Mouse (Mus musculus): ENCODE measurements around the gene Fig4. TPM values are rescaled to one million over a fixed set of nuclear protein-coding genes. Genes with fewer than 3 reads are reported as not detected.

Gene Fig4
- polyA plus RNA-seq, 1 experiment = not detected

DNA sequence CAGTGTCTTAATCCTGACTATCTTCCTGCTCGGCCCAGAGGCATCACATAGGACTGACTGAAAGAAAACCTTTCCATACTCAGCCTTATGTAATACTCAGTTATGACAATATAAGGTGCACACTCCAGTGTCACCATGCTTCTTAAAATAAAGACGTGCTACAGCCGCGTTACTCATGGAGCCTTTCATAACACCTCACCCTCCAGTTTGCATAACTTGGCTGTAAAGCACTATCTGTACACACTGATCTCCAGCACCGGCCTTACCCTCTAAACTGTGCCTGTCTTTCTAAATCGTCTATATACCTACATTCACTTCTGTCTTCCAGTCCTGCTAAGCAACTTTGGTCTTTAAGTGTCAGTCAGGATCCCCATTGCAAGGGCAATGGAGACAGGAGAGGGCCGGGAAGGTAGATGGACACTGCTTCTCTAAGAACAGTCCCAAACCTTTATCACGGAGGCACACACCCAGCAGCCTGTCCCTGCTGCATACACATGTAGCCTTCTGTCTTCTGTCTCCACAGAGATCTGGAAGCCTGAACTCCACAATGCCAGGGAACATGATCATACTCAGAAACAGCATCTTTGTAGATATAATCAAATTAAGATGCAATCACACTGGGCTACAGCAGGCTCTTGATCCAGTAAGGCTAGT lies 53.9 kb downstream of the Fig4 start:
- no peak overlapping the region for H3K27ac ChIP-seq (ENCODE audit: insufficient read depth, low read depth, low read length)
- 91% methylated on average over 8 of the region's 8 CpGs for WGBS
- peaks cover 14% of the 10 kb centered on the region for H3K4me1 ChIP-seq (ENCODE audit: control insufficient read depth, insufficient read depth, low read length)
- TF ChIP-seq POLR2A (IDR thresholded peaks at IDR 0.05; ENCODE audit: insufficient read depth, low read depth, low read length) = no peak
- no peak for TF ChIP-seq CTCF (IDR thresholded peaks at IDR 0.05; ENCODE audit: insufficient read depth, low read depth, low read length)
- H3K4me3 ChIP-seq (ENCODE audit: insufficient read depth, low read depth, low read length) = no peak overlapping the region

DNA sequence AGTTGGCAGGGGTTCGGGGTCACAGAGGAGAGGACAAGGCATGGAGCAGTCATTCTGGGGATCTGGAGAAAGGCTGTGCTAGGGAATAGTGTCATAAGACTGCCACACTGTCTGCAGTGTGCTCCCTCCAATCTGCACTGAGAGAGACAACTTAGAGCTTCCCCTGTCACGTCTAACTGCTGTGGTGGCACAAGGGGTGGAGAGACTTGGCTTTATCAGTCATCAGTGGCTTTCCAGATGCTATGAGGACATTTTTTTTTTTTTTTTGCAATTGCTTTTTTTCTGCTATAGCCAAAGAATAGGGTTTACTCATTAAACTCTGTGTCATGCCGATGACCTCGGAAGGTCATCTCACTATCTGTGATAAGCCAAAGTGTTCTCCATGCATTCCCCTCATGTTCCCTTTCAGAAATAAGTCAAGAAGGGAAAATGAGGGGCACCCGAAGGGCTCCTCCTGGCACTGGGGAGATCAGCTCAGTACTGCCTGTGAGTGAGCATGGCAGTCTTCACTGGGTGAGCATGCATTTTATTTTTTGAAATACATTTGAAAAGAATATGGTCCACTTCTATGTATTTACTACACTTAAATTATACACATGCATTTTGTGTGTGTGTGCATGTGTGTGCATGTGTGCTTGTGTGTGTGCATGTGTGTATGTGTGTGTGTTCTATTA lies 55.1 kb downstream of the Fig4 start:
- Histone ChIP-seq H3K4me3 (ENCODE audit: insufficient read depth, low read depth, low read length) (no peak overlapping the region), H3K4me1 (ENCODE audit: control insufficient read depth, insufficient read depth, low read length) (peaks cover 14% of the 10 kb centered on the region), H3K27ac (ENCODE audit: insufficient read depth, low read depth, low read length) (no peak overlapping the region)
- no peak for TF ChIP-seq CTCF (IDR thresholded peaks at IDR 0.05; ENCODE audit: insufficient read depth, low read depth, low read length)
- TF ChIP-seq POLR2A (IDR thresholded peaks at IDR 0.05; ENCODE audit: insufficient read depth, low read depth, low read length) = no peak
- 87% methylated on average over 5 of the region's 5 CpGs for WGBS

DNA sequence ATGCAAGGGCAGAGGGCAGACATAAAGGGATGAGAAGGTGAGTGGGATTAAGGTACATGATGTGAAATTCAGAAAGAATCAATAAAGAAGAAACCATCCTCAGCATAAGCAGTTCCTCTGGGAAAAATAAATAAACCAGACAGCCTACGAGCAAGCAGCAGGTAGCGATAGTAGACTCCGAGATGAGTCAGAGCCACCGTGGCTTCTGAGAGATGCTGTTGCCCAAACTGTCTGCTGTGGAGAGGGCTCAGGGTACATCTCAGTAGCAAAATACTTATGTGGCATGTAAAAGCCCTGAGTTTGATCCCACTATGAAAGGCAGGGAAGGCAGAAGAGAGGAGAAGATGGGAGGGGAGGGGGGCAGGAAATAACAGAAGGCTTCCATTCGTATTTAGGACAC lies 56.9 kb downstream of the Fig4 start:
- 38% methylated on average over 5 of the region's 5 CpGs for whole genome bisulfite sequencing
- no peak overlapping the region for H3K4me3 ChIP-seq (ENCODE audit: insufficient read depth, low read depth, low read length)
- H3K27ac ChIP-seq (ENCODE audit: insufficient read depth, low read depth, low read length) = no peak overlapping the region
- TF ChIP-seq POLR2A (IDR thresholded peaks at IDR 0.05; ENCODE audit: insufficient read depth, low read depth, low read length) (no peak), CTCF (IDR thresholded peaks at IDR 0.05; ENCODE audit: insufficient read depth, low read depth, low read length) (no peak)
- H3K4me1 ChIP-seq (ENCODE audit: control insufficient read depth, insufficient read depth, low read length) = peaks cover 14% of the 10 kb centered on the region

- Histone ChIP-seq H3K4me1 (ENCODE audit: control insufficient read depth, insufficient read depth, low read length) (peaks cover 14% of the 10 kb centered on the region), H3K4me3 (ENCODE audit: insufficient read depth, low read depth, low read length) (no peak overlapping the region), H3K27ac (ENCODE audit: insufficient read depth, low read depth, low read length) (0 out of 2 replicates have a peak overlapping the region, but pooled peaks have one; percentile 36)
- TF ChIP-seq CTCF (IDR thresholded peaks at IDR 0.05; ENCODE audit: insufficient read depth, low read depth, low read length) = no peak
- TF ChIP-seq POLR2A (IDR thresholded peaks at IDR 0.05; ENCODE audit: insufficient read depth, low read depth, low read length) = no peak
- WGBS = 85% methylated on average over 6 of the region's 6 CpGs
These were observed 57.6 kb downstream of the Fig4 start for GRCm38 (mm10) chr10:41245477-41245876.

- Histone ChIP-seq H3K4me1 (ENCODE audit: control insufficient read depth, insufficient read depth, low read length) (peaks cover 14% of the 10 kb centered on the region), H3K27ac (ENCODE audit: insufficient read depth, low read depth, low read length) (0 out of 2 replicates have a peak overlapping the region, but pooled peaks have one; percentile 5), H3K4me3 (ENCODE audit: insufficient read depth, low read depth, low read length) (no peak overlapping the region)
- TF ChIP-seq CTCF (IDR thresholded peaks at IDR 0.05; ENCODE audit: insufficient read depth, low read depth, low read length) (no peak), POLR2A (IDR thresholded peaks at IDR 0.05; ENCODE audit: insufficient read depth, low read depth, low read length) (no peak)
- 51% methylated on average over 6 of the region's 6 CpGs for WGBS
These were observed 58.0 kb downstream of the Fig4 start for GRCm38 (mm10) chr10:41245028-41245427.

GRCm38 (mm10) chr10:41243930-41244329 lies 59.1 kb downstream of the Fig4 start:
- WGBS = 92% methylated on average over 6 of the region's 6 CpGs

GRCm38 (mm10) chr10:41241558-41242242 lies 61.4 kb downstream of the Fig4 start:
- 87% methylated on average over 6 of the region's 6 CpGs for whole genome bisulfite sequencing
- Histone ChIP-seq H3K4me1 (ENCODE audit: control insufficient read depth, insufficient read depth, low read length) (peaks cover 12% of the 10 kb centered on the region), H3K4me3 (ENCODE audit: insufficient read depth, low read depth, low read length) (no peak overlapping the region), H3K27ac (ENCODE audit: insufficient read depth, low read depth, low read length) (no peak overlapping the region)
- no peak for TF ChIP-seq CTCF (IDR thresholded peaks at IDR 0.05; ENCODE audit: insufficient read depth, low read depth, low read length)

More at GRCm38 (mm10) chr10:41243930-41244329, 59.1 kb downstream of the Fig4 start:
- TF ChIP-seq CTCF (IDR thresholded peaks at IDR 0.05; ENCODE audit: insufficient read depth, low read depth, low read length) = no peak
- no peak for TF ChIP-seq POLR2A (IDR thresholded peaks at IDR 0.05; ENCODE audit: insufficient read depth, low read depth, low read length)
- H3K4me1 ChIP-seq (ENCODE audit: control insufficient read depth, insufficient read depth, low read length) = peaks cover 14% of the 10 kb centered on the region
- no peak overlapping the region for H3K4me3 ChIP-seq (ENCODE audit: insufficient read depth, low read depth, low read length)
- H3K27ac ChIP-seq (ENCODE audit: insufficient read depth, low read depth, low read length) = no peak overlapping the region

- Histone ChIP-seq H3K4me1 (ENCODE audit: control insufficient read depth, insufficient read depth, low read length) (peaks cover 12% of the 10 kb centered on the region), H3K27ac (ENCODE audit: insufficient read depth, low read depth, low read length) (no peak overlapping the region), H3K4me3 (ENCODE audit: insufficient read depth, low read depth, low read length) (no peak overlapping the region)
- no peak for TF ChIP-seq POLR2A (IDR thresholded peaks at IDR 0.05; ENCODE audit: insufficient read depth, low read depth, low read length)
- no peak for TF ChIP-seq CTCF (IDR thresholded peaks at IDR 0.05; ENCODE audit: insufficient read depth, low read depth, low read length)
- 74% methylated on average over 7 of the region's 7 CpGs for WGBS
These were observed 62.0 kb downstream of the Fig4 start for GRCm38 (mm10) chr10:41241080-41241479.

DNA sequence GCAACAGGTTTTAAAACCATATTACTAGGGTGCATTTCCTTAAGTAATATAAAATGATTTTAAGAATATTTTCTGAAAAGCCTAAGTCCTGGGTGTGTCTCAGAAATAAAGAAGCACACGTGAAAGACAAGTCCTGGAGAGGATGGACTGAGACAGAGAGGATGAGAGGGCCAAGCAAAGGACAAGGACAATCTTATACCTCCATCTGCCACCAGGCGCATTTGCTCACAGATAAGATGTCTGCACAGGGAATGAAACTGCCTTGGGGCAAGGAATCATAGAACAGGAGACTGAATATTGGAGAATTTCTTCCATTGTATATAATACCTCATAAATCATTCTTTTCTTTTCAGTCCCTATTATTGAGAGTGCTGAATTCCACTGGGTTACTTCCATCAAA lies 67.0 kb downstream of the Fig4 start:
- Histone ChIP-seq H3K4me1 (ENCODE audit: control insufficient read depth, insufficient read depth, low read length) (no peaks in the 10 kb centered on the region), H3K4me3 (ENCODE audit: insufficient read depth, low read depth, low read length) (no peak overlapping the region), H3K27ac (ENCODE audit: insufficient read depth, low read depth, low read length) (no peak overlapping the region)
- WGBS = 95% methylated on average over 2 of the region's 2 CpGs
- TF ChIP-seq POLR2A (IDR thresholded peaks at IDR 0.05; ENCODE audit: insufficient read depth, low read depth, low read length) (no peak), CTCF (IDR thresholded peaks at IDR 0.05; ENCODE audit: insufficient read depth, low read depth, low read length) (no peak)

Data from olfactory bulb, adult 2 months (tissue).